Mouse (Mus musculus) small intestine, adult 2 months (tissue): ENCODE data around the gene Osbpl3. TPM values are rescaled to one million over a fixed set of nuclear protein-coding genes. Genes with fewer than 3 reads are reported as not detected.

Experiments
- H3K27ac ChIP-seq: fragments of 200-500 bp; 2 replicates; pipeline ENCODE4 v1.5.1; 2012; ENCODE audit warnings: low read depth, low read length, control low read depth, inconsistent platforms; ENCODE audit not compliant: insufficient read depth
- H3K27me3 ChIP-seq: fragments of 200-500 bp; 2 replicates; pipeline ENCODE4 v1.6.1; 2012; ENCODE audit warnings: mild to moderate bottlenecking, moderate library complexity, low read length, inconsistent platforms; ENCODE audit not compliant: control insufficient read depth, insufficient read depth
- H3K36me3 ChIP-seq: fragments of 200-500 bp; 2 replicates; pipeline ENCODE4 v1.6.1; 2012; ENCODE audit warnings: mild to moderate bottlenecking, low read length, control low read depth, inconsistent platforms; ENCODE audit not compliant: control insufficient read depth, insufficient read depth
- H3K4me1 ChIP-seq: fragments of 200-500 bp; 2 replicates; pipeline ENCODE4 v1.6.1; 2012; ENCODE audit warnings: low read length, inconsistent platforms, mixed read lengths; ENCODE audit not compliant: control insufficient read depth, insufficient read depth, insufficient read length
- H3K4me3 ChIP-seq: fragments of 200-500 bp; 2 replicates; pipeline ENCODE4 v1.5.1; 2012; ENCODE audit warnings: low read depth, mild to moderate bottlenecking, control low read depth, inconsistent platforms, low read length, moderate library complexity
- CTCF ChIP-seq: fragments of 200-500 bp; IDR thresholded peaks from 2 replicates; pipeline ENCODE4 v1.5.1; 2012; ENCODE audit warnings: low read depth, mild to moderate bottlenecking, control low read depth, inconsistent platforms, low read length, moderate library complexity, mixed read lengths; ENCODE audit not compliant: insufficient replicate concordance, insufficient read length; ENCODE audit errors: extremely low read depth
- POLR2A ChIP-seq: fragments of 200-500 bp; IDR thresholded peaks from 2 replicates; pipeline ENCODE4 v1.6.1; 2012; ENCODE audit warnings: low read depth, mild to moderate bottlenecking, control low read depth, inconsistent platforms, low read length, moderate library complexity
- WGBS: fragments of 180-500 bp; shearing (Covaris S2); methylation state at CpG from one replicate; pipeline ENCODE4 v1.1.7; 2018; 5-methylcytosine and 5-hydroxymethylcytosine counted together
- polyA plus RNA-seq: library from polyadenylated mRNA; depleted of rRNA; stranded (reverse); fragments of >200 nt; gene quantifications from 2 replicates; pipeline ENCODE4 v1.2.3, GENCODE M21; 2012

Gene Osbpl3
- polyA plus RNA-seq, 1 experiment, result 13.9 TPM

- Histone ChIP-seq H3K36me3 (peaks cover 13% of the 10 kb centered on the region), H3K4me1 (peaks cover 27% of the 10 kb centered on the region; the same call in 1 of the 2 replicates), H3K27ac (peak overlapping the region; percentile 84), H3K4me3 (no peak overlapping the region), H3K27me3 (no peaks in the 10 kb centered on the region)
- TF ChIP-seq POLR2A (no peak), CTCF (no peak)
- WGBS, result 45% methylated on average over 8 of the region's 8 CpGs
These were observed 91.6 kb downstream of the Osbpl3 start for GRCm38 (mm10) chr6:50364364-50364763.

DNA sequence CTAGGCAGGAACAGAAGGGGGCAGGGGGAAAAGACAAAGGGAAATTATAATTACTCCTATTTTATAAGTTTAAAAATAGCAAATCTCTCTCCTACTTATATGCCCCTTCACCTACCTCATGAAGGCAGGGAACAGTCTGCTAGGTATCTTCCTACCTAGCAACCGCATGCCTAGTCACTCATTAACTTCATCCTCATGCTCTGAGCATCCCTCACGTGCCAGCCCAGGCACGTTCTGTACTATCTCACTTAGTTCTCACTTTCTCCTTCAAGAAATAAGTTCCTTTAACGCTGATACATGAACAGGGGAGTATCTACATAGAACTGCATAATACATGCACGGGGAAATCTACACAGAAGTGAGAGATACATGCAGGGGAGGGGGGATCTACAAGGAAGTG, 92.6 kb downstream of the Osbpl3 start:
- WGBS, result 26% methylated on average over 5 of the region's 5 CpGs
- Histone ChIP-seq H3K36me3 (peaks cover 7% of the 10 kb centered on the region), H3K27me3 (no peaks in the 10 kb centered on the region), H3K4me1 (peaks cover 32% of the 10 kb centered on the region; the same call in 1 of the 2 replicates), H3K4me3 (no peak overlapping the region), H3K27ac (peak overlapping the region; percentile 71)
- TF ChIP-seq CTCF (no peak), POLR2A (no peak)

GRCm38 (mm10) chr6:50362704-50363261, 93.2 kb downstream of the Osbpl3 start:
- H3K27ac ChIP-seq, result peak overlapping the region; percentile 71
- H3K36me3 ChIP-seq, result peaks cover 2% of the 10 kb centered on the region; the same call in 1 of the 2 replicates

DNA sequence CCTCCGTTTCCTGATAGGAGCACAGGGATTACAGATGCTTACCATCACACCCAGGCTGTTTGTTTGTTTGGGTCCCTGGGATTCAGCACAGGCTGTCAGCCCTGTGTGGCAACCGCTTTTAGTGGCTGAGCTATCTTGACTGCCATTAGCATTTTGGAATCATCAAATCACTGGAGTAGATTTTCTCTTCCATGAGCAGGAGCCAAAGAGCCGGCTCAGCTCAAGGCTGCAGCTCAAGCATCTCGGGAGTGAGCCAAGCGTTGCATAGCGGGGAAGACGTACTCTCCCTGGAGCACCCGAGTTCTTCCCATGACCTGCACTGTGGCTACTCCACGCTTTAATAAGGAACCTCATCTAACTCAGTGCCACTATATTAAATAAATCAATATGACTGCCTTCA, 93.8 kb downstream of the Osbpl3 start:
- TF ChIP-seq CTCF (no peak), POLR2A (no peak)
- H3K36me3 ChIP-seq, result no peaks in the 10 kb centered on the region
- WGBS, result 85% methylated on average over 9 of the region's 9 CpGs
- no peak overlapping the region for H3K4me3 ChIP-seq
- H3K27me3 ChIP-seq, result no peaks in the 10 kb centered on the region
- peaks cover 42% of the 10 kb centered on the region for H3K4me1 ChIP-seq
- H3K27ac ChIP-seq, result peak overlapping the region; percentile 71; the same call in 1 of the 2 replicates

More at GRCm38 (mm10) chr6:50362704-50363261, 93.2 kb downstream of the Osbpl3 start:
- H3K27me3 ChIP-seq, result no peaks in the 10 kb centered on the region
- peaks cover 36% of the 10 kb centered on the region for H3K4me1 ChIP-seq
- H3K4me3 ChIP-seq, result no peak overlapping the region
- WGBS, result 32% methylated on average over 4 of the region's 4 CpGs
- TF ChIP-seq POLR2A (no peak), CTCF (no peak)

- 19% methylated on average over 16 of the region's 16 CpGs for WGBS
These were observed 97.8 kb downstream of the Osbpl3 start for GRCm38 (mm10) chr6:50358104-50358679.

DNA sequence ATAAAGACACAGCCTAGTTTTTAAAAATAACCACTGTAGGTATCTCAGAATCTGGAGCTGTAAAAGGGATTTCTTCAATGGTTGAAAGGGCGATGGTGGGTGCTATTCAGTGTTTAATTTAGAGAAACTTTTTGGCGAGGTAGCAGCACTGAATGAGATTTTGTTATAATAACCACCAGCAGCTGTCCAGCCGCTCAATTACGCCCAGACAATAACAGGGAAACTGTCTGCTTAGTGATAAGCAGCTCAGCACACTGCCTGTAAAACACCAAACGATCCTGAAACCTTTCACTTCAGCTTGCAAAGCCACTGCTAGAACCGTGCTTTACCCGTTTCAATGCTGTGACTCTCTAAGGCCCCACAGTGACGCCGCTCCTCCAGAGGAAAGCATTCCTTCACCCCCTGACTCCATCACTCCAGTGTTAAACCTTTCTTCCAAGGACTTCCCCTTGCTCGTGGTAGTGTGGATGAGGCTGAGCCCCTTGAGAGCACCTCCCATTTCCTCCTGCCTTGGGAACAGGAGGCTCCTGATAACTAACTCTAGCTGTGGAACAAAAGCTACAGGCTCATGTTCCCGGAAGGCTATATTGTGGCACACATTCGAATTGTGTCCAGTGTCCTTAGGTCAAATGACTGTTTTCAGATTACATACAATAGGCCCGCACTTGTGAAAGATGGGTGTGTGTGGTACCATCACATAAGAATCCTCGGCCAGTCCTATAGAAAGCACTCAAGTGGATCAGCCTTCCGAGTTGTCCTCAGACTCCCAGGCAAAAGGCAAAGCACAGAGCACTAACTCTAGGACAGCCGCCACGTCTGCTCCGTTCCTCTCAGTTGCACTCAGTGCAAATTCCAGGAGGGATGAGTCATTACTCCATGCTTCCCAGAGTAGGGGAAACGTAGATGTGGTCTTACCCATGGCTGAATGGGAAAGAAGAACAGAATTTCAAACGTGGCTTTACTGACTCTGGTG, 101.0 kb downstream of the Osbpl3 start:
- Histone ChIP-seq H3K27ac (peak overlapping the region; percentile 92), H3K4me3 (peak overlapping the region; percentile 3; the same call in 1 of the 2 replicates), H3K4me1 (peaks cover 40% of the 10 kb centered on the region), H3K27me3 (no peaks in the 10 kb centered on the region), H3K36me3 (peaks cover 9% of the 10 kb centered on the region)
- TF ChIP-seq POLR2A, result no peak
- TF ChIP-seq CTCF, result no peak
- WGBS, result 16% methylated on average over 20 of the region's 20 CpGs

More at GRCm38 (mm10) chr6:50358104-50358679, 97.8 kb downstream of the Osbpl3 start:
- Histone ChIP-seq H3K27ac (peak overlapping the region; percentile 98), H3K4me3 (peak overlapping the region; percentile 35), H3K36me3 (no peaks in the 10 kb centered on the region), H3K27me3 (no peaks in the 10 kb centered on the region), H3K4me1 (peaks cover 48% of the 10 kb centered on the region)
- no peak for TF ChIP-seq POLR2A
- TF ChIP-seq CTCF, result no peak
